Mouse (Mus musculus) olfactory bulb, adult 2 months (tissue): ENCODE measurements around the gene Dusp10. TPM values are rescaled to one million over a fixed set of nuclear protein-coding genes. Genes with fewer than 3 reads are reported as not detected.

Experiments used
- H3K27ac ChIP-seq: fragments of 200-500 bp; 2 replicates; pipeline ENCODE4 v1.5.1; 2012; ENCODE audit warnings: low read depth, low read length; ENCODE audit not compliant: insufficient read depth
- H3K4me1 ChIP-seq: fragments of 200-500 bp; 2 replicates; pipeline ENCODE4 v1.6.1; 2012; ENCODE audit warnings: low read length; ENCODE audit not compliant: control insufficient read depth, insufficient read depth
- H3K4me3 ChIP-seq: fragments of 200-500 bp; 2 replicates; pipeline ENCODE4 v1.5.1; 2012; ENCODE audit warnings: mild to moderate bottlenecking, low read depth, low read length, moderate library complexity; ENCODE audit not compliant: insufficient read depth
- CTCF ChIP-seq: fragments of 200-500 bp; IDR thresholded peaks from 2 replicates; pipeline ENCODE4 v1.5.1; 2012; ENCODE audit warnings: low read depth, mild to moderate bottlenecking, low read length, moderate library complexity; ENCODE audit not compliant: insufficient read depth
- POLR2A ChIP-seq: fragments of 200-500 bp; IDR thresholded peaks from 2 replicates; pipeline ENCODE4 v1.6.1; 2012; ENCODE audit warnings: mild to moderate bottlenecking, low read depth, low read length, moderate library complexity; ENCODE audit not compliant: insufficient read depth
- WGBS: fragments of 180-500 bp; shearing (Covaris S2); methylation state at CpG from one replicate; pipeline ENCODE4 v1.1.7; 2018; 5-methylcytosine and 5-hydroxymethylcytosine counted together
- polyA plus RNA-seq: library from polyadenylated mRNA; stranded (reverse); fragments of >200 nt; gene quantifications from 2 replicates; pipeline ENCODE4 v1.2.4, GENCODE M21; 2012; ENCODE audit warnings: low replicate concordance; ENCODE audit not compliant: missing spikeins, insufficient read depth, insufficient read length

The Dusp10 gene
- not detected in 2 replicates for polyA plus RNA-seq

DNA sequence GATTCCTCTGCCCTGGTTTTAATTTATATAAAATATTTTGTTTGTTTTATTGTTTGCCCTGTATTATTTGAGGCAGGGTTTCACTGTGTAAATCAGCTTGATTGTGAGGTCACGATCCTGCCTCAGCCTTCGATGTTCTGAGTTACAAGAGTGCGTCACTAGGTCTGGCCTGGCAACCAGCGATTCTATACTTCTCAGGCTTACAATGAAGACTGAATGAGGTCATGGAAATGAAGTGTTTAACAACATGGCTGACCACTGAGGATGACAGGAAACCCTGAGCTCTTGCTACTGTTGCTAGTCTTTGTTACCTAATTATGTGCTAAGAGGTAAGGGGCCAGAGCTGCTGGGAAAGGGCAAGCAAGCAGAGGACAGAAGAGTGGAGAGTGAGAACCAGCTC is at the start of gene Dusp10:
Dusp10 (plus strand) TSS at position 197 of the 400 bp plus-strand sequence.
- no peak within 1 kb of the TSS for H3K27ac ChIP-seq
- TF ChIP-seq CTCF (no peak), POLR2A (no peak)
- no peaks in the 10 kb centered on the region for H3K4me1 ChIP-seq
- no peak within 1 kb of the TSS for H3K4me3 ChIP-seq
- WGBS, result 90% methylated on average over 4 of the region's 4 CpGs

DNA sequence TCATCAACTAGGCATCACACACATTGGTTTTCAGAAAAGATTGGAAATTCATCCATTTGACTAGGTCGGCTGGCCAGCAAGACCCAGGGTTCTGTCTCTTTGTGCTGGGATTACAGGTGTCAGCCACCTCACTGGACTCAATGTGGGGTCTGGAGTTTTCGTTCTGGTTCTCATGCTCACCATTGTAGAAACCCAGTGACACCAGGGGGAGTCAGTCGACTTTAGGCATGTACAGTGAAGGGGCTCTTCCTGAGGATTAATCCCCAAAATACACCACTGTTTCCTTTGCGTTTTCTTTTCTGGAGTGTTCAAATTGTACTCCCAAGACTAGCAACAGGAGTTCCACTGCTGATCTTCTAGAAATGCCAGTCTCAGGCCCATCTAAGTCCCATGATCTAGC is 47.8 kb upstream of the Dusp10 start:
- H3K27ac ChIP-seq, result no peak overlapping the region
- TF ChIP-seq POLR2A (no peak), CTCF (no peak)
- H3K4me3 ChIP-seq, result no peak overlapping the region
- WGBS, result 73% methylated on average over 4 of the region's 4 CpGs
- H3K4me1 ChIP-seq, result no peaks in the 10 kb centered on the region

- TF ChIP-seq POLR2A, result no peak
- TF ChIP-seq CTCF, result no peak
- H3K4me1 ChIP-seq, result no peaks in the 10 kb centered on the region
- WGBS, result 81% methylated on average over 1 of the region's 1 CpGs
- no peak overlapping the region for H3K27ac ChIP-seq
- H3K4me3 ChIP-seq, result no peak overlapping the region
Measured at GRCm38 (mm10) chr1:183969265-183969664, 43.8 kb upstream of the Dusp10 start.

GRCm38 (mm10) chr1:183979814-183980243 is 33.3 kb upstream of the Dusp10 start:
- TF ChIP-seq CTCF (no peak), POLR2A (no peak)
- H3K4me1 ChIP-seq, result peaks cover 2% of the 10 kb centered on the region; the same call in 1 of the 2 replicates
- H3K4me3 ChIP-seq, result no peak overlapping the region
- H3K27ac ChIP-seq, result no peak overlapping the region
- 89% methylated on average over 9 of the region's 9 CpGs for WGBS

GRCm38 (mm10) chr1:183982108-183982507 is 31.0 kb upstream of the Dusp10 start:
- 37% methylated on average over 13 of the region's 13 CpGs for WGBS
- Histone ChIP-seq H3K4me1 (peaks cover 2% of the 10 kb centered on the region; the same call in 1 of the 2 replicates), H3K4me3 (no peak overlapping the region), H3K27ac (no peak overlapping the region)
- TF ChIP-seq CTCF (no peak), POLR2A (no peak)

- Histone ChIP-seq H3K4me1 (no peaks in the 10 kb centered on the region), H3K27ac (no peak overlapping the region), H3K4me3 (no peak overlapping the region)
- TF ChIP-seq CTCF (no peak), POLR2A (no peak)
- 97% methylated on average over 7 of the region's 7 CpGs for WGBS
Measured at GRCm38 (mm10) chr1:183987711-183988245, 25.3 kb upstream of the Dusp10 start.

- Histone ChIP-seq H3K4me1 (no peaks in the 10 kb centered on the region), H3K4me3 (no peak overlapping the region), H3K27ac (no peak overlapping the region)
- WGBS, result 92% methylated on average over 2 of the region's 2 CpGs
- TF ChIP-seq POLR2A (no peak), CTCF (no peak)
Measured at GRCm38 (mm10) chr1:183991921-183992320, 21.2 kb upstream of the Dusp10 start.

GRCm38 (mm10) chr1:183997207-183997606 is 15.9 kb upstream of the Dusp10 start:
- H3K4me3 ChIP-seq, result no peak overlapping the region
- WGBS, result 88% methylated on average over 2 of the region's 2 CpGs

DNA sequence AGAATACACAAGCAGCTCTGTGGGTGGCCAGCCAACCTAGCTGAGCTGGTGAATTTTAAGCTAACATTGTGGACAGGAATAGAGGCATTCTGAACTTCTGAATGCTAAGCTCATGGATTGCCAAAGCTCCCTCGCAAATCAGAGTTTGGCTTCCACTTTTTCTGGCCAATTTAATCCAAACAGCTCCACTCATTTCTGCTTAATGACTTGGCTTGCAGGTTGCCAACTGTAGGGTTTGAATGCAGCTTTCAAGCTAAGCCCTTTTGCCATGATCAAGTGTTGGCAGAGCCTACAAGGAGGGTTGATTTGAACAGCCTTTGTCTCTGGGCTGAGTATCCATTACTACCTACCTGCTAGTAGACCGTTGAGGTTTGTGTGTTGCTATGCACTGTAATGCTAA is 10.6 kb upstream of the Dusp10 start:
- WGBS, result 34% methylated on average over 2 of the region's 2 CpGs
- Histone ChIP-seq H3K27ac (no peak overlapping the region), H3K4me3 (no peak overlapping the region), H3K4me1 (no peaks in the 10 kb centered on the region)
- TF ChIP-seq CTCF (no peak), POLR2A (no peak)

More at GRCm38 (mm10) chr1:183997207-183997606, 15.9 kb upstream of the Dusp10 start:
- TF ChIP-seq POLR2A (no peak), CTCF (no peak)
- H3K27ac ChIP-seq, result no peak overlapping the region
- no peaks in the 10 kb centered on the region for H3K4me1 ChIP-seq
